Mouse (Mus musculus) intestine, embryonic 14.5 days (tissue): Measurements from ENCODE around the gene Rnf180. TPM values are rescaled to one million over a fixed set of nuclear protein-coding genes. Genes with fewer than 3 reads are reported as not detected.

ENCODE experiments used
- ATAC-seq: fragments of 200-750 bp; cut with Nextera tagmentation; replicated peaks from 2 replicates; pipeline ENCODE4 v1.8.0; 2017; ENCODE audit warnings: low read depth, moderate number of reproducible peaks, moderate TSS enrichment, moderate library complexity; ENCODE audit not compliant: low FRiP score, low TSS enrichment
- DNase-seq: peaks from one replicate; pipeline ENCODE4 v3.0.0-alpha.2; 2018; ENCODE audit warnings: low spot score
- H3K27ac ChIP-seq: fragments of 300-500 bp; sonication (generic); 2 replicates; pipeline ENCODE4 v1.5.1; 2014; ENCODE audit warnings: low read depth, mild to moderate bottlenecking, control low read depth
- H3K27me3 ChIP-seq: fragments of 300-500 bp; sonication (generic); replicated peaks from 2 replicates; pipeline ENCODE4 v1.6.1; 2014; ENCODE audit warnings: low read length, control low read depth; ENCODE audit not compliant: control insufficient read depth, insufficient read depth
- H3K36me3 ChIP-seq: fragments of 300-500 bp; sonication (generic); 2 replicates; pipeline ENCODE4 v1.6.1; 2014; ENCODE audit warnings: low read length, control low read depth; ENCODE audit not compliant: control insufficient read depth, insufficient read depth
- H3K4me1 ChIP-seq: fragments of 300-500 bp; sonication (generic); replicated peaks from 2 replicates; pipeline ENCODE4 v1.6.1; 2014; ENCODE audit warnings: low read length, control low read depth, mixed read lengths; ENCODE audit not compliant: control insufficient read depth, insufficient read depth
- H3K4me2 ChIP-seq: fragments of 300-500 bp; sonication (generic); 2 replicates; pipeline ENCODE4 v1.6.1; 2014; ENCODE audit warnings: low read length
- H3K4me3 ChIP-seq: fragments of 300-500 bp; sonication (generic); 2 replicates; pipeline ENCODE4 v1.5.1; 2014; ENCODE audit warnings: low read depth, low read length, control low read depth, mixed read lengths
- H3K9ac ChIP-seq: fragments of 300-500 bp; sonication (generic); 2 replicates; pipeline ENCODE4 v1.6.1; 2014; ENCODE audit warnings: mild to moderate bottlenecking, low read length
- H3K9me3 ChIP-seq: fragments of 300-500 bp; sonication (generic); 2 replicates; pipeline ENCODE4 v1.6.1; 2016; ENCODE audit warnings: low read length, control low read depth; ENCODE audit not compliant: control insufficient read depth
- WGBS: fragments of 180-500 bp; shearing (Covaris S2); extraction: QIAGEN DNeasy Blood & Tissue Kit; methylation state at CpG from one replicate; pipeline ENCODE4 v1.1.7; 2014; 5-methylcytosine and 5-hydroxymethylcytosine counted together
- polyA plus RNA-seq: library from polyadenylated mRNA; unstranded; fragments of >200 nt; fragmentation: Nextera tagmentation; extraction: Ambion mirVana; gene quantifications from 2 replicates; pipeline ENCODE4 v1.2.1, GENCODE M21; 2014

Rnf180 gene
- polyA plus RNA-seq, 1 experiment from 2014 or later = 4.5 TPM

DNA sequence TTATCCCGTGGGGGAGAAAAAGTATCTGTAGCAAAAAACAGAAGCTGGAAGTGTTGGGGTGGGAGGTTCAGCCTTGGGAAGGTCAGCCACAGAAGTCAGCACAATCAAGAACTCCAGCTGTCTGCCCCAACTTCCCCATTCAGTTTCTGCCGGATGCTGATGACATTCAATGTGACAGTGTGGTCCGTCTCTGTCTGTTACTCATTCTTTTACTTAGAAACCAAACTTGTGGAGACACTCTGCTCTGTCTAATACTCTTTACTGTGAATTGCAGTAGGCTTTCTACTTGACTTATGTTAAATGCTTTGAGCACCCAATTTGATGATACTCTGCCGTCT lies 5.4 kb upstream of the Rnf180 start:
- WGBS = 62% methylated on average over 4 of the region's 4 CpGs
- no peak for ATAC-seq
- Histone ChIP-seq H3K9me3 (no peaks in the 10 kb centered on the region), H3K4me3 (no peak overlapping the region), H3K27ac (no peak overlapping the region), H3K4me1 (no peaks in the 10 kb centered on the region), H3K36me3 (no peaks in the 10 kb centered on the region), H3K4me2 (no peak overlapping the region), H3K9ac (no peak overlapping the region), H3K27me3 (no peaks in the 10 kb centered on the region)
- DNase-seq = no peak

- 49% methylated on average over 4 of the region's 4 CpGs for WGBS
- no peak overlapping the region for H3K4me3 ChIP-seq
- H3K36me3 ChIP-seq = no peaks in the 10 kb centered on the region
- H3K4me1 ChIP-seq = no peaks in the 10 kb centered on the region
- no peak overlapping the region for H3K27ac ChIP-seq
- ATAC-seq (no peak), DNase-seq (no peak)
- H3K9ac ChIP-seq = no peak overlapping the region
- H3K9me3 ChIP-seq = no peaks in the 10 kb centered on the region
- H3K27me3 ChIP-seq = no peaks in the 10 kb centered on the region
- no peak overlapping the region for H3K4me2 ChIP-seq
Observed at GRCm38 (mm10) chr13:105299162-105300008, 4.8 kb upstream of the Rnf180 start.

GRCm38 (mm10) chr13:105293781-105294667 lies 591 bp downstream of the Rnf180 start:
- Histone ChIP-seq H3K27me3 (no peaks in the 10 kb centered on the region), H3K4me3 (peak overlapping the region; percentile 73), H3K27ac (no peak overlapping the region), H3K4me2 (peak overlapping the region; percentile 85), H3K36me3 (no peaks in the 10 kb centered on the region), H3K9me3 (no peaks in the 10 kb centered on the region), H3K9ac (peak overlapping the region; percentile 74), H3K4me1 (peaks cover 6% of the 10 kb centered on the region)
- DNase-seq (peak; percentile 79), ATAC-seq (peak; percentile 91)
- WGBS = 1% methylated on average over 64 of the region's 91 CpGs

- Histone ChIP-seq H3K36me3 (no peaks in the 10 kb centered on the region), H3K4me3 (no peak overlapping the region), H3K4me1 (peaks cover 6% of the 10 kb centered on the region), H3K9ac (no peak overlapping the region), H3K4me2 (no peak overlapping the region; the same call in 1 of the 2 replicates), H3K9me3 (no peaks in the 10 kb centered on the region), H3K27ac (no peak overlapping the region), H3K27me3 (no peaks in the 10 kb centered on the region)
- WGBS = 23% methylated on average over 4 of the region's 4 CpGs
- ATAC-seq (no peak), DNase-seq (peak; percentile 67)
Observed at GRCm38 (mm10) chr13:105291816-105292215, 2.8 kb downstream of the Rnf180 start.

- Histone ChIP-seq H3K4me1 (peaks cover 6% of the 10 kb centered on the region), H3K27me3 (no peaks in the 10 kb centered on the region), H3K9me3 (no peaks in the 10 kb centered on the region), H3K36me3 (no peaks in the 10 kb centered on the region), H3K27ac (no peak overlapping the region), H3K4me3 (no peak overlapping the region), H3K4me2 (no peak overlapping the region), H3K9ac (no peak overlapping the region)
- ATAC-seq = no peak
- no peak for DNase-seq
- WGBS = 83% methylated on average over 2 of the region's 2 CpGs
Observed at GRCm38 (mm10) chr13:105290594-105290993, 4.0 kb downstream of the Rnf180 start.

- Histone ChIP-seq H3K27me3 (no peaks in the 10 kb centered on the region), H3K4me1 (peaks cover 6% of the 10 kb centered on the region), H3K4me3 (no peak overlapping the region), H3K9ac (no peak overlapping the region), H3K27ac (no peak overlapping the region), H3K9me3 (no peaks in the 10 kb centered on the region), H3K36me3 (no peaks in the 10 kb centered on the region), H3K4me2 (no peak overlapping the region)
- no peak for DNase-seq
- 91% methylated on average over 5 of the region's 5 CpGs for WGBS
- ATAC-seq = no peak
Observed at GRCm38 (mm10) chr13:105290021-105290420, 4.6 kb downstream of the Rnf180 start.

- H3K9ac ChIP-seq = no peak overlapping the region
- WGBS = 72% methylated on average over 8 of the region's 8 CpGs
Observed at GRCm38 (mm10) chr13:105279397-105280018, 15.1 kb downstream of the Rnf180 start.

GRCm38 (mm10) chr13:105270394-105271094 lies 24.1 kb downstream of the Rnf180 start:
- Histone ChIP-seq H3K4me2 (no peak overlapping the region), H3K27me3 (no peaks in the 10 kb centered on the region), H3K36me3 (no peaks in the 10 kb centered on the region), H3K4me3 (no peak overlapping the region), H3K9ac (no peak overlapping the region), H3K27ac (no peak overlapping the region), H3K9me3 (peaks cover 10% of the 10 kb centered on the region), H3K4me1 (no peaks in the 10 kb centered on the region)
- DNase-seq (no peak), ATAC-seq (no peak)
- 90% methylated on average over 8 of the region's 8 CpGs for WGBS

More at GRCm38 (mm10) chr13:105279397-105280018, 15.1 kb downstream of the Rnf180 start:
- H3K4me3 ChIP-seq = no peak overlapping the region
- H3K9me3 ChIP-seq = no peaks in the 10 kb centered on the region
- 0 out of 2 replicates have a peak, but pooled peaks cover 3% of the 10 kb centered on the region for H3K4me1 ChIP-seq
- H3K36me3 ChIP-seq = no peaks in the 10 kb centered on the region
- H3K27me3 ChIP-seq = no peaks in the 10 kb centered on the region
- no peak overlapping the region for H3K27ac ChIP-seq
- no peak for ATAC-seq
- H3K4me2 ChIP-seq = no peak overlapping the region
- DNase-seq = no peak
